Mouse (Mus musculus) brain, embryonic 14.5 days (tissue): ENCODE measurements at regions not wholly inside any gene's neighbourhood (a gene's known extent, or its start where the extent isn't known, plus 50 kb on each side); places are given as distances from the start of the nearest gene placed in this dataset.
A peak's percentile ranks its signal among the peaks of the same experiment; 100 is the strongest.

ENCODE experiments used
- DNase-seq: peaks from one replicate; pipeline ENCODE4 v3.0.0-alpha.2; 2011; ENCODE audit warnings: low read depth
- CTCF ChIP-seq: fragments of 200-500 bp; IDR thresholded peaks from 2 replicates; pipeline ENCODE4 v1.5.1; 2012; ENCODE audit warnings: inconsistent platforms, mild to moderate bottlenecking, moderate library complexity, borderline replicate concordance; ENCODE audit not compliant: insufficient read depth, insufficient read length; ENCODE audit errors: extremely low read depth
- POLR2A ChIP-seq: fragments of 200-500 bp; IDR thresholded peaks from 2 replicates; pipeline ENCODE4 v1.6.1; 2012; ENCODE audit warnings: mild to moderate bottlenecking, inconsistent platforms, borderline replicate concordance; ENCODE audit not compliant: poor library complexity, insufficient read depth, insufficient read length, severe bottlenecking; ENCODE audit errors: extremely low read depth

GRCm38 (mm10) chr14:70839126-70839525 lies 239.5 kb upstream of the Fam160b2 start:
- no peak for DNase-seq
- TF ChIP-seq POLR2A (no peak), CTCF (no peak)

DNA sequence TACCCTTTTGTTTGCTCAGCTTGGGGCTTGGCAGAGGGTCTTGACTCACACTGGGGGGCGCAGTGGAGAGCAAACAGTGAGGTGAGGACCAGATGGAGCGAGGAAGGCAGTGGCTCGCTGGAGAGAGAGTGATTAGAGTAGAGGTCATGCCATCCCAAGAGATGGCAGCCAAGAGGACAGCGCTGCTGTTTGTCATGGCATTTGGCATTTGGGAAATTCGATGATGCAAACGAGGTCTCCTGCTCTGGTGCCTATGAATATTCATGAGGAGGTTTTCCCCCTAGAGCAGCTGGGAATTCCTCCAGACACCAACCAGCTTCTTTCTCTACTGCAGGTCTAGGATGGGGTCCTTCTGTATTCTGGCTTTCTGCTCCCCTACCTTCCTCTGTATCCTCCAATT lies 237.9 kb upstream of the Fam160b2 start:
- DNase-seq = peak; percentile 55
- TF ChIP-seq CTCF = 0 out of 2 replicates have a peak, but pooled peaks have one; percentile 4
- no peak for TF ChIP-seq POLR2A

- no peak for TF ChIP-seq CTCF
- no peak for TF ChIP-seq POLR2A
- no peak for DNase-seq
These were observed 233.6 kb upstream of the Fam160b2 start for GRCm38 (mm10) chr14:70833238-70833637.

- TF ChIP-seq POLR2A = no peak
- TF ChIP-seq CTCF = no peak
- DNase-seq = peak; percentile 84
These were observed 233.0 kb upstream of the Fam160b2 start for GRCm38 (mm10) chr14:70832462-70833212.

GRCm38 (mm10) chr14:70832042-70832441 lies 232.4 kb upstream of the Fam160b2 start:
- DNase-seq = peak; percentile 68
- TF ChIP-seq CTCF = peak; percentile 57; the same call in 1 of the 2 replicates
- no peak for TF ChIP-seq POLR2A
